Mouse (Mus musculus) heart, embryonic 11.5 days (tissue): Measurements from ENCODE around the gene Arpc5l. TPM values are rescaled to one million over a fixed set of nuclear protein-coding genes. Genes with fewer than 3 reads are reported as not detected.
A peak's percentile ranks its signal among the peaks of the same experiment; 100 is the strongest.
"Not testable (repeated sequence)": the region's sequence is repeated elsewhere in the genome, so short reads cannot be mapped to it uniquely, and the experiment has no call there.

Source experiments
- ATAC-seq: fragments of 200-750 bp; cut with Nextera tagmentation; replicated peaks from 2 replicates; pipeline ENCODE4 v1.8.0; 2017; ENCODE audit warnings: moderate library complexity; ENCODE audit not compliant: insufficient number of reproducible peaks, low FRiP score, low TSS enrichment
- H3K27ac ChIP-seq: fragments of 300-500 bp; sonication (generic); 2 replicates; pipeline ENCODE4 v1.5.1; 2014; ENCODE audit warnings: mild to moderate bottlenecking, low read depth, low read length
- H3K27me3 ChIP-seq: fragments of 300-500 bp; sonication (generic); 2 replicates; pipeline ENCODE4 v1.6.1; 2014; ENCODE audit warnings: mild to moderate bottlenecking, low read length, mixed read lengths; ENCODE audit not compliant: control insufficient read depth, insufficient read depth
- H3K36me3 ChIP-seq: fragments of 300-500 bp; sonication (generic); 2 replicates; pipeline ENCODE4 v1.6.1; 2014; ENCODE audit warnings: mild to moderate bottlenecking, low read length, moderate library complexity, mixed read lengths; ENCODE audit not compliant: control insufficient read depth, insufficient read depth
- H3K4me1 ChIP-seq: fragments of 300-500 bp; sonication (generic); 2 replicates; pipeline ENCODE4 v1.6.1; 2014; ENCODE audit warnings: low read length; ENCODE audit not compliant: control insufficient read depth, insufficient read depth
- H3K4me2 ChIP-seq: fragments of 300-500 bp; sonication (generic); 2 replicates; pipeline ENCODE4 v1.6.1; 2014; ENCODE audit warnings: mild to moderate bottlenecking, moderate library complexity
- H3K4me3 ChIP-seq: fragments of 300-500 bp; sonication (generic); 2 replicates; pipeline ENCODE4 v1.5.1; 2014; ENCODE audit warnings: low read depth, low read length
- H3K9ac ChIP-seq: fragments of 300-500 bp; sonication (generic); 2 replicates; pipeline ENCODE4 v1.6.1; 2014; ENCODE audit warnings: mild to moderate bottlenecking, low read depth, low read length, moderate library complexity
- H3K9me3 ChIP-seq: fragments of 300-500 bp; sonication (generic); replicated peaks from 2 replicates; pipeline ENCODE4 v1.6.1; 2016; ENCODE audit warnings: low read length; ENCODE audit not compliant: control insufficient read depth
- WGBS: fragments of 180-500 bp; shearing (Covaris S2); extraction: QIAGEN DNeasy Blood & Tissue Kit; methylation state at CpG from one replicate; pipeline ENCODE4 v1.1.7; 2014; ENCODE audit not compliant: insufficient replicate concordance; 5-methylcytosine and 5-hydroxymethylcytosine counted together
- polyA plus RNA-seq: library from polyadenylated mRNA; unstranded; fragments of >200 nt; fragmentation: Nextera tagmentation; extraction: Ambion mirVana; gene quantifications from 2 replicates; pipeline ENCODE4 v1.2.1, GENCODE M21; 2014

The Arpc5l gene
- polyA plus RNA-seq, 1 experiment from 2014 or later = 97.0 TPM

DNA sequence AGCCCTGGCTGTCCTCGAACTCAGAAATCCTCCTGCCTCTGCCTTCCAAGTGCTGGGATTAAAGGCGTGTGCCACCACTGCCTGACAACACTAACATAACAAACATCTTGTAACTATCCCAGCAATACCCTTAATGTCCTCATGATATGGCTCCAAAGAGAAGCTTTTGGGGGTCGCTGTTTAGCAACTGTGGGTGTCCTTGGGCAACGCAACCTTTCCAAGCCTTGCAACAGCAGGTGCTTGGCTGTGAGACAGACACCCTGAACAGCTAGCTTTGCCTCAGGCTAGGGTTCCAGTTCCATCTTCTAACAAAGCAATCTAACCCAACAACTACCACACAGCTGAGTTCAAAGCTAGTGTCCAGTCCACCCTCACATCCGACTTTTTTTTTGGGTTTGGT, 1.6 kb upstream of the Arpc5l start:
- Histone ChIP-seq H3K27ac (no peak overlapping the region), H3K4me2 (peak overlapping the region; percentile 97), H3K9me3 (no peaks in the 10 kb centered on the region), H3K4me1 (peaks cover 26% of the 10 kb centered on the region), H3K36me3 (peaks cover 24% of the 10 kb centered on the region), H3K4me3 (peak overlapping the region; percentile 84), H3K27me3 (no peaks in the 10 kb centered on the region), H3K9ac (peak overlapping the region; percentile 93)
- no peak for ATAC-seq
- 65% methylated on average over 5 of the region's 5 CpGs for WGBS

DNA sequence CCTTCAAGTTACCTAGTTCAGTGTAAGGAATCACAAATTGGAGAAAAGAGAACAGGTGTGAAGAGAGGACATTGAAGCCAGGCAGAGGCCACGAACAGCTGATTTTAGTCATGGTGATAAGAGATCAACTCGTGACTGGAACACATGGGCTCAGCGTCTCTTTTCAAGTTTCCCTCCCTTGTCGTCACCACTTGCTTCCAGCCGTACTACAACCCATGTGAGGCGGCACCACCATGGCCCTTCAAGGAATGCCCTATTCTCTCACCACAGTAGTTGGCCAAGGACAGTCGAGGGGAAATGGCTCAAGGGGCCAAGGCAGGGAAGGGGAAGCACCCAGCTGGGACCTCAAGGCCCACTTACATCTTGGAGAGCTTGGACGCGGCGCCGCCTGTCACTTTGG, 776 bp upstream of the Arpc5l start:
- Histone ChIP-seq H3K9me3 (no peaks in the 10 kb centered on the region), H3K4me2 (peak overlapping the region; percentile 97), H3K27me3 (no peaks in the 10 kb centered on the region), H3K36me3 (peaks cover 24% of the 10 kb centered on the region), H3K9ac (peak overlapping the region; percentile 93), H3K27ac (peak overlapping the region; percentile 89), H3K4me3 (peak overlapping the region; percentile 84), H3K4me1 (peaks cover 31% of the 10 kb centered on the region)
- WGBS = under 1% methylated on average over 11 of the region's 11 CpGs
- no peak for ATAC-seq

- H3K4me1 ChIP-seq = peaks cover 34% of the 10 kb centered on the region
- H3K4me3 ChIP-seq = peak within 1 kb of the TSS; percentile 84
- ATAC-seq = no peak
- no peaks in the 10 kb centered on the region for H3K27me3 ChIP-seq
- peak within 1 kb of the TSS; percentile 89 for H3K27ac ChIP-seq
- no peaks in the 10 kb centered on the region for H3K9me3 ChIP-seq
- H3K36me3 ChIP-seq = peaks cover 22% of the 10 kb centered on the region
- peak within 1 kb of the TSS; percentile 97 for H3K4me2 ChIP-seq
- peak within 1 kb of the TSS; percentile 93 for H3K9ac ChIP-seq
- WGBS = 12% methylated on average over 15 of the region's 15 CpGs
Measured at GRCm38 (mm10) chr2:39005574-39006079, 479 bp downstream of the Arpc5l start, which contains the start of gene Rpl35. TSS of gene Rpl35 (minus strand) at chr2:39005624.

DNA sequence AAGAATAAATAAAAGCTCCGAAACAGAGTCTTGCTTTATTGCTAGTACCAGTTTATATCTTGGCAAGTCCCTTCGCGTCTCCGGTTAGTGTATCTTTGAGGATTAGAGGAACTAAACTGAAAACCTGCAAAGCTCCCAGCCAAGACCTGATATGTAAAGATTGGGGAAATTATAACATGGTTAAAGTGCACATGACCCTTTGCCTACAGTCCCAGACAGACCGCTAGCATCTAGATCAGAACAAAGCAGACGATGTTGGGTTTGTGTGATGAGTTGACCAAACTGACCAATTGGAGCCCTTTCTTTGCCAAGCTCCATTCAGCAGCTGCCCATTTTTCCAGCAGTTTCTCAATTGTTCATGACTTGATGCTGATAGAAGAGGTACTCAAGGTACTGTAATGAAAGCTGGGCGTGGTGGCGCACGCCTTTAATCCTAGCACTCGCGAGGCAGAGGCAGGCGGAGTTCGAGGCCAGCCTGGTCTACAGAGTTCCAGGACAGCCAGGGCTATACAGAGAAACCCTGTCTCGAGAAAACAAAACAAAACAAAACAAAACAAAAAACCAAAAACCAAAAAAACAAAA, 1.1 kb downstream of the Arpc5l start:
- ATAC-seq = no peak
- Histone ChIP-seq H3K9me3 (no peaks in the 10 kb centered on the region), H3K9ac (no peak overlapping the region), H3K36me3 (peaks cover 16% of the 10 kb centered on the region), H3K27ac (no peak overlapping the region), H3K4me3 (peak overlapping the region; percentile 84), H3K4me2 (peak overlapping the region; percentile 97), H3K27me3 (no peaks in the 10 kb centered on the region), H3K4me1 (peaks cover 34% of the 10 kb centered on the region)
- 84% methylated on average over 14 of the region's 14 CpGs for WGBS

DNA sequence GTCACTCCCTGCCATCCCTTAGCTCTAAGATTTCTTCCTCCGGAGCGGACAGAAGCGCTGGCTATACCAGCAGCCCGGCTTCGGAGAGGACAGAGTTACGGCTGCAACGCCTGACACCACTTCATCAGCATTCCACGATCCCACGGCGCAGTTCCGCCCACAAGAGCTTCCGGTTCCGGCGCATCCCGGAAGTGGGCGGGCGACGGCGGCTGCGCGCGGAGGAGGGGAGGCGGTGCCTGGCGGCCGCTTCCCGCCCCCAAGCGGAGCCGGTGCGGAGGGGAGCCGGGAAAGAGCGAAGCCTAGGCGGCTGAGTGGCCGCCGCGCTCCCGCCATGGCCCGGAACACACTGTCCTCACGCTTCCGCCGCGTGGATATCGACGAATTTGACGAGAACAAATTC, 2.7 kb downstream of the Arpc5l start:
- Histone ChIP-seq H3K36me3 (peaks cover 7% of the 10 kb centered on the region), H3K4me1 (peaks cover 32% of the 10 kb centered on the region), H3K4me3 (peak overlapping the region; percentile 79), H3K27me3 (no peaks in the 10 kb centered on the region), H3K9ac (peak overlapping the region; percentile 91), H3K27ac (peak overlapping the region; percentile 90), H3K4me2 (peak overlapping the region; percentile 85), H3K9me3 (no peaks in the 10 kb centered on the region)
- under 1% methylated on average over 42 of the region's 44 CpGs for WGBS
- ATAC-seq = peak; percentile 85

- peak overlapping the region; percentile 90 for H3K27ac ChIP-seq
- H3K9ac ChIP-seq = peak overlapping the region; percentile 91
- ATAC-seq = peak; percentile 13
- peak overlapping the region; percentile 79 for H3K4me3 ChIP-seq
- H3K36me3 ChIP-seq = peaks cover 4% of the 10 kb centered on the region
- peak overlapping the region; percentile 85 for H3K4me2 ChIP-seq
- H3K9me3 ChIP-seq = no peaks in the 10 kb centered on the region
- peaks cover 28% of the 10 kb centered on the region for H3K4me1 ChIP-seq
- under 1% methylated on average over 25 of the region's 25 CpGs for WGBS
- no peaks in the 10 kb centered on the region for H3K27me3 ChIP-seq
Measured at GRCm38 (mm10) chr2:39008350-39008851, 3.3 kb downstream of the Arpc5l start.

GRCm38 (mm10) chr2:39008954-39009365, 3.8 kb downstream of the Arpc5l start:
- Histone ChIP-seq H3K27me3 (no peaks in the 10 kb centered on the region), H3K4me2 (peak overlapping the region; percentile 85), H3K27ac (peak overlapping the region; percentile 90; the same call in 1 of the 2 replicates), H3K9me3 (no peaks in the 10 kb centered on the region), H3K9ac (peak overlapping the region; percentile 91), H3K36me3 (peaks cover under 1% of the 10 kb centered on the region), H3K4me3 (peak overlapping the region; percentile 79), H3K4me1 (peaks cover 22% of the 10 kb centered on the region)
- ATAC-seq = no peak
- WGBS = 25% methylated on average over 3 of the region's 3 CpGs

DNA sequence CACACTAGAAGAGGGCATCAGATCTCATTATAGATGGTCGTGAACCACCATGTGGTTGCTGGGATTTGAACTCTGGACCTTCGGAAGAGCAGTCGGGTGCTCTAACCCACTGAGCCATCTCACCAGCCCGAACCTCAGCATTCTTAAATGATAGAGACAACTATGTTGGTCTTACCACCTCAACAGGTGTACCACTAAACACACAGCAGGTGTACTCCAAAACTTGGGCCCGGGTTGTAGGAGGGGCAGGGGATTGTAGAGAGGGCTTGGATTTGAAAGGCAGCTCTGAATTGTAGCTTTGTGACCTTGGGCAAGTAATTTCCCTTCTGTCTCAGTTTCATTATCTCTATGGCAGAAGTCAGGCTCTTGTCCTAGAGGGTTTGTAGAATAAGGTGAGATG, 5.0 kb downstream of the Arpc5l start:
- WGBS = 96% methylated on average over 4 of the region's 5 CpGs
- H3K4me2 ChIP-seq, H3K9ac ChIP-seq, H3K4me3 ChIP-seq, H3K9me3 ChIP-seq, ATAC-seq, H3K27me3 ChIP-seq, H3K27ac ChIP-seq: not testable (repeated sequence)
- Histone ChIP-seq H3K36me3 (peaks cover 10% of the 10 kb centered on the region), H3K4me1 (peaks cover 19% of the 10 kb centered on the region)

DNA sequence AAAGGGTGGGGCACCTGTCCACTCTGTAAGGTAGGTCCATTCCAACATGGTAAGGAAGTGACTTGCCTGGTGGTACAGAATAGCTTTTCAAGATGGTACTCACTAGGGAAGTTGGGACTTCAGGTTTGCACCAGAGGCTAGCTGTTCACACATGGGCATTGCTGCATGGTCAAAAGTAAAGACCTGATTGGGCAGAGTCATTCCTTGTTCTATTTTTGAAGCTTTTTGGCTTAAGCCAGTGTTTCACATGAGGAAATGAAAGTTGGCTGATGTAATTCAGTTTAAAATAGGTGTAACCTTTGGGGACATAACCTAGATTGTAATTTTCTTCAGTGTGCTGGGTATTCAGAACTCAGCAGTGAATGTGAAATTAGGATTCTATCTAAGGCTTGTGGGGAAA, 6.1 kb downstream of the Arpc5l start:
- no peak overlapping the region for H3K9ac ChIP-seq
- peaks cover 14% of the 10 kb centered on the region for H3K36me3 ChIP-seq
- no peaks in the 10 kb centered on the region for H3K9me3 ChIP-seq
- no peak overlapping the region for H3K27ac ChIP-seq
- no peak overlapping the region for H3K4me2 ChIP-seq
- no peak overlapping the region for H3K4me3 ChIP-seq
- H3K27me3 ChIP-seq = no peaks in the 10 kb centered on the region
- H3K4me1 ChIP-seq = peaks cover 12% of the 10 kb centered on the region
- ATAC-seq = no peak
